Mouse (Mus musculus): ENCODE data around the gene Med27.

- TF ChIP-seq IRF4 (IDR thresholded peaks at IDR 0.05; ENCODE audit: low read depth, low read length) (no peak), USF2 (conservative IDR thresholded peaks at IDR 0.05; ENCODE audit: low read depth, low read length) (no peak), ZNF384 (IDR thresholded peaks at IDR 0.05; ENCODE audit: low read depth, low read length) (no peak), KAT2A (IDR thresholded peaks at IDR 0.05; ENCODE audit: insufficient replicate concordance, low read length) (no peak), GABPA (IDR thresholded peaks at IDR 0.05; ENCODE audit: insufficient replicate concordance, low read depth, low read length) (no peak), CTCF (conservative IDR thresholded peaks at IDR 0.05 in 1 of 2, IDR thresholded peaks at IDR 0.05 in 1 of 2; ENCODE audit: low read depth in 2 of 2, low read length in 2 of 2) (no peak), TBP (conservative IDR thresholded peaks at IDR 0.05; ENCODE audit: low read depth, low read length) (no peak), SIN3A (IDR thresholded peaks at IDR 0.05; ENCODE audit: low read length) (no peak), CHD1 (IDR thresholded peaks at IDR 0.05; ENCODE audit: low read depth, low read length) (no peak), POLR2A (IDR thresholded peaks at IDR 0.05; ENCODE audit: low read depth, low read length) (no peak)
Observed at GRCm38 (mm10) chr2:29320229-29320751, 26.3 kb upstream of the Med27 start.

All from CH12.LX (cell line).